Mouse (Mus musculus) adrenal gland, adult (tissue): Measurements from ENCODE around the gene Hsf5.

Experiments
- DNase-seq, 2 experiments: peaks; one replicate each; pipeline ENCODE4 v3.0.0; 2022 to 2023; ENCODE audit warnings: low spot score in 1 of 2; ENCODE audit not compliant: inconsistent age in 2 of 2

Gene Hsf5

GRCm38 (mm10) chr11:87616790-87617474 is at the start of gene Hsf5:
Gene Hsf5, plus strand, starts transcription at chr11:87617164.
- DNase-seq: peak in 1 of 2 experiments; percentile 18

GRCm38 (mm10) chr11:87568255-87568953 is 48.6 kb upstream of the Hsf5 start, which contains the start of gene Sept4:
Gene Sept4, plus strand, starts transcription at chr11:87568903.
- DNase-seq: no peak

- no peak for DNase-seq
These were observed 46.2 kb upstream of the Hsf5 start for GRCm38 (mm10) chr11:87570743-87571142.

- no peak for DNase-seq
These were observed 45.5 kb upstream of the Hsf5 start for GRCm38 (mm10) chr11:87571361-87571950.

GRCm38 (mm10) chr11:87573751-87574150 is 43.2 kb upstream of the Hsf5 start:
- no peak for DNase-seq

- no peak for DNase-seq
These were observed 42.3 kb upstream of the Hsf5 start for GRCm38 (mm10) chr11:87574520-87575180.

- DNase-seq: peak in 1 of 2 experiments; percentile 27
These were observed 39.2 kb upstream of the Hsf5 start for GRCm38 (mm10) chr11:87577601-87578248.

GRCm38 (mm10) chr11:87578249-87578962 is 38.6 kb upstream of the Hsf5 start:
- DNase-seq: peak; percentile 83 to 93

- DNase-seq: peak; percentile 38 to 65
These were observed 37.9 kb upstream of the Hsf5 start for GRCm38 (mm10) chr11:87578963-87579601.

GRCm38 (mm10) chr11:87579713-87580112 is 37.3 kb upstream of the Hsf5 start:
- DNase-seq: peak in 1 of 2 experiments; percentile 32

- DNase-seq: peak in 1 of 2 experiments; percentile 31
These were observed 36.4 kb upstream of the Hsf5 start for GRCm38 (mm10) chr11:87580543-87581085.

- DNase-seq: peak in 1 of 2 experiments; percentile 25
These were observed 35.7 kb upstream of the Hsf5 start for GRCm38 (mm10) chr11:87581161-87581865.

GRCm38 (mm10) chr11:87581933-87582710 is 34.8 kb upstream of the Hsf5 start:
- peak; percentile 73 to 74 for DNase-seq

- no peak for DNase-seq
These were observed 33.5 kb upstream of the Hsf5 start for GRCm38 (mm10) chr11:87583291-87584034.

- DNase-seq: peak; percentile 3 to 62
These were observed 32.1 kb upstream of the Hsf5 start for GRCm38 (mm10) chr11:87584711-87585505.

- no peak for DNase-seq
These were observed 29.6 kb upstream of the Hsf5 start for GRCm38 (mm10) chr11:87587211-87587874.
